Mouse (Mus musculus) B cell, adult 2 months (primary cell): ENCODE results near the gene Asl.

Experiments used
- DNase-seq, 2 experiments: peaks; one replicate each; pipeline ENCODE4 v3.0.0; 2022

Asl gene

DNA sequence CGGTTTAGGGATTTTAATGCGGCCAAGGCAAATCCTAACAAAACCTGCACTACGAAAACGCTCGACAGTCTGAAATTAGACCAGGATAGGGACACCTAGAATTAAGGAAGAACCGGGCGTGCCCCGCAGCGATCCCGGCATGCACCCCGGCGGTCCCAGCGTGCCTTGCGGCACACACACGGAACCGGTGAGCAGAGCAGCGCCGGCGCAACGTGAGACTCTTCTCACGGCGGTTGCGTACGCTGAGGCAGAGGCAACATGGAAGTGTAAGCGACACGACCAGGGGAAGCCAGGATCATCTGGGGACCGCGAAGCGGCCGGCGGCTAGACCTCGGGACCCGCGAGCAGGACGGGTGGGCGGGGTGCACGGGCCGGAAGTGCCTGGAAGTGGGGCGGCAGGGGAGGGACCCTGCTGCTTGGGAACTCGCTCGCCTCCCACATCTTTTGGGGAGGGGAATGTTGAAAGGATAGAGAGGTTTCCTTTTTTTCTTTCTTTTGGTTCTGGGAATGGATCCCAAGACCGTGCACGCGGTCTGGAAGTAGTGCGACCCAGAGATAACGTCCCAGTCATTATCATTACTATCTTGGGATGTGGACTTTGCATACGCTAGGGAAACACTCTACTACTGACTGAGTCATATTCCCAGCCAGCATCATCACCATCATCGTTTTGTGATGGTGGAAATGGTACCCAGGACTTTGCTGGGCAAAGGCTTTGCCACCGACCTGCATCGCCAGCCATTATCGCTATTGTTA is at the start of gene Asl, which contains the start of gene Crcp:
Gene Asl (minus strand): TSS at position 106 of the 756 bp plus-strand sequence.
Gene Crcp (plus strand): TSS at position 149 of the 756 bp plus-strand sequence.
- DNase-seq, result peak; percentile 89 to 91

GRCm38 (mm10) chr5:130078834-130079156 is 49.7 kb upstream of the Asl start:
- no peak for DNase-seq

- DNase-seq, result peak in 1 of 2 experiments; percentile 21
Observed at GRCm38 (mm10) chr5:130078096-130078833, 49.2 kb upstream of the Asl start.

GRCm38 (mm10) chr5:130076396-130076795 is 47.3 kb upstream of the Asl start:
- DNase-seq, result no peak

GRCm38 (mm10) chr5:130074491-130074890 is 45.4 kb upstream of the Asl start:
- no peak for DNase-seq

DNA sequence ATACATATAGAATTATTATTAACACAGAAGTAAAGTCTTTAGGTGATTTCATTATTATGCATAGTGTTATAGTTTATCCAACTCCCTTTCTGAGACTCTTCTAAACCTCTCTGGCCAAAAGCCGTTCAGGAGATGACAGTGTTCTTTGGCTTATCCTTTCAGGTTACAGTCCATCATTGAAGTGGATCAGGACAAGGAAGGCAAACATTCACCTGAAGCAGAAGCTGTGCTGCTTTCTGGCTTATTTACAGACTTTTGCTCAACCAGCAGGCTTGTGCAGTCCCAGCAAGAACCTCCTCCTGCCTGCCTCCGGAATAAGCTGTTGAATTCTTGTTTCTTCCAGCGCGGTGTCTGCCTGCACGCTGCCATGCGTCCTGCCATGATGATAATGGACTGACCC is 44.0 kb upstream of the Asl start, which contains the start of gene Tpst1:
Gene Tpst1 (plus strand): TSS at position 301 of the 400 bp plus-strand sequence.
- no peak for DNase-seq

- no peak for DNase-seq
Observed at GRCm38 (mm10) chr5:130067841-130068264, 38.8 kb upstream of the Asl start.

GRCm38 (mm10) chr5:130065579-130065978 is 36.5 kb upstream of the Asl start:
- peak in 1 of 2 experiments; percentile 42 for DNase-seq

DNA sequence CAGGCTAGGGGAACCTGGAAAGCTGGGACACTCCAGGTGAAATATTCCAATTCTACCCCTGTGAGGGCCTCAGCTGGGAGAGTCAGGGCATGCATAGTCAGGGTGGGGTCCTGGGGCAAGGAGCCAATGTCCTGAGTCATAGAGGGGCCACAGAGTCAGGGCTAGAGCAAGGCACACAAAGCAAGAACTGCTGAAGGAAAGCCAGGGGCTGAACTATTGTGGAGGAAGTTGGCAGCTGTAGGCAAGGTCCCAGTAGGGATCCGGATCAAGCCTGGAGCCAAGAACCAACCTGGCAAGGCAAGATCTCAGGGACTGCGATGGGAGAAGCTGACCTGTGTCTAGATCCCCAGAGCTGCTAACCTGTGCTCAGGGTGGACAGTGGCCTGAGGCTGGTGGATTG is 34.7 kb upstream of the Asl start:
- no peak for DNase-seq

GRCm38 (mm10) chr5:130062096-130062495 is 33.0 kb upstream of the Asl start:
- DNase-seq, result peak; percentile 37 to 46

DNA sequence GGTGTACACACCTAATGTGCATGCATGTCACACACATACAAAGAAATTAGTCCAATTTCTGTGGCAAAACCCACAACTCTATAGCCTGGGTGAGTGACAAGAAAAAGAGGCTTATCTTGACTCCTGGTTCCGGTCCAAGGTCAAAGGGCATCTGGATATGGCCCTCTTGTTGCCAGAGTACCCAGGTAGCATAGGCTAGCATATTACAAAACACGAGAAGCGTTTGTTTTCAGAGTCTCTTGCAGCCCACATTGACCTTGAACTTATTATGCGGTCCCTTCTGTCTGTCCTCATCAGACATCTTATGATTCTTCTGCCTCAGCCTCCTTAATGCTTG is 31.2 kb upstream of the Asl start:
- DNase-seq, result no peak

- DNase-seq, result no peak
Observed at GRCm38 (mm10) chr5:130059413-130060328, 30.6 kb upstream of the Asl start.

GRCm38 (mm10) chr5:130056303-130056702 is 27.3 kb upstream of the Asl start:
- DNase-seq, result no peak

- DNase-seq, result no peak
Observed at GRCm38 (mm10) chr5:130055688-130056087, 26.6 kb upstream of the Asl start.

DNA sequence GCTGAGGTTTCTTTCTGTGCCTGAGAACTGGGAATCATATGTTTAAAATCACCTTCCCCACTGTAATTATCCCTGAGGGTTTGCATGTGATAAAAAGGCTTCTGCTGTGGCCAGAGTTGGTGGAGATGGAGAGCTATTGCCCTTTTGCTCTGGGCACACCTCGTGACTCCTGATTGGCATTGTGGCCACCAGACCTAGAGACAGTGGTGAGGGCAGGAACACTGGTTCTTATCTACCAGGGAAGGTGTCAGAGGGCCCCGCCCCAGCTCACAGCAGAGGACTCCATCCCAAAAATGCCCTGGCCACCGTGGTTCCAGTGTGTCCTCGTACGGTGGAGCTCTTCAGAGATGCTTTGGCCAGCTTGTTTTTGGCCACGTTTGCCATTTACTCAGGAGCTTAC is 23.9 kb upstream of the Asl start:
- no peak for DNase-seq

DNA sequence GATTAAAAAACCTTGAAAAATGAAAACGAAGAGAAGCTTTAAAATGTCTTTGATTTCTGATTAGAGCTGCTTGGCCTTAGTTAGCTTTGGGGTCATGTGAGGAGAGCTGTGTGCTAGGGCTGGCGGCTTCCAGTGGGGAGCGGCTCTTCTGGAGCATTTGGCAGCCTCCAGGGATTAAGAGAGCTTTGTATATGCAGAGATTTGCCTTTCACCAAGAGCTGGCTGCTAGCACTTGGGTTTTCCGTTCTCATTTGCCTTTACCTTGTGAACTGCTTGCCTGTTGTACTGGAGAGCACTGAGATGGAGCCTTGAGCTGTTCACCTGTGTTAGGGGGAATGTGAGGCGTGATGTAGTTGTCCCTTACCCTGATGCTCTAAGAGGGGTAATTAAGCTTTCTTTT is 23.5 kb upstream of the Asl start:
- DNase-seq, result no peak

DNA sequence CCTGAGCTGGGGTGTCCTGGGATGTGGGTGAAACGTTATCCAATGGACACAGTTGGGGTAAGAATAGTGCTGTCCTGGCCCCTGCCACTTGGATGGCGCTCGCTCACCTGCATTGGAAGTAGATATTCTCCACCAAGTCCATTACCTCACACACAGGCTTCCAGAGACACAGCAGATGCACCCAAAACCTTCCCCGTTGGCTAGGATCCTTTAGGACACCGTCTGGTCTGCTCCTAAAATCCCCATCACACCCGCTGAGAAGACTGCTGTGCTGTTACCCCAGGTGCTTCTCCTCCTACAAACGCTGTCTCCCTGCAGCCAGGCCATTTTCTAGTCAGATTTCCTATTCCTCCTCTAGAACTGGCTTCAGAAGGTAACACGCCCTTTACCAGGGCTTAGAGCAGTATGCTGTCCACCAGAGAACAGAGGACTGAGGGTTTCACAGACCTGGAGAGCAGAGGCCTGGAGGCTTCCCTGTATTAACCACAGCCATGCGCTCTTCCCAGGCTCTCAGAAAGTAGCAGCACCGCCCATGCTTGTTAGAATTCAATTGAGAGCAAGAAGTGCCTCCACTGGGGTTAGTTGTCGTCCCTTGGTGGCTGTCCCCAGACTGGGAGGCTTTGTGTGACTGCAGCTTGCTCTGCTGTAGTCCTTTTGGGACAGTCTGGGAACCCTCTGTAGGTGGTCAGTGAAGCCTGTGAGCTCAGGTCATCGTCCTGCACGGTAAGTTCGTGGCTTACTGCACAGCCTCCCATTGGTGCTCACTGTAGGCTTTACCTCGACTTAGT is 22.2 kb upstream of the Asl start:
- no peak for DNase-seq

DNA sequence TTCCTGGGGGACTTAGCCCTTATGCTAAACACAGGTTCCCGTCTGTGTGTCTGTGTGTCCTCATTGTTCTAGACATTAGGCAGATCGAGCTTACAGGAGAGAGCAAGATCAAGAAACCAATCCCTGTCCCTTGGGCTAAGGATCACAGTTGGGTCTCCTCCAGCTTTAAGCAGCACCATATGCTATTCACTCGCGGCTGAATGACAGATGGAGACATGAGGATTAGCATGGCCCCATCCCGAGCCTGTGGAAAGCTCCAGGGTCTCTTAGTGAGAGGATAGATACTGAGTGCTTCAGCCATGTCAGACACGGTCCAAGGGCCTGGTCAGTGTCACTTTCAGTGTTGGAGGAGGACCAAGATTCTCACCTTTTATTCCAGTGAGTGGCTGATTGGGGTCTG is 21.4 kb upstream of the Asl start:
- no peak for DNase-seq

DNA sequence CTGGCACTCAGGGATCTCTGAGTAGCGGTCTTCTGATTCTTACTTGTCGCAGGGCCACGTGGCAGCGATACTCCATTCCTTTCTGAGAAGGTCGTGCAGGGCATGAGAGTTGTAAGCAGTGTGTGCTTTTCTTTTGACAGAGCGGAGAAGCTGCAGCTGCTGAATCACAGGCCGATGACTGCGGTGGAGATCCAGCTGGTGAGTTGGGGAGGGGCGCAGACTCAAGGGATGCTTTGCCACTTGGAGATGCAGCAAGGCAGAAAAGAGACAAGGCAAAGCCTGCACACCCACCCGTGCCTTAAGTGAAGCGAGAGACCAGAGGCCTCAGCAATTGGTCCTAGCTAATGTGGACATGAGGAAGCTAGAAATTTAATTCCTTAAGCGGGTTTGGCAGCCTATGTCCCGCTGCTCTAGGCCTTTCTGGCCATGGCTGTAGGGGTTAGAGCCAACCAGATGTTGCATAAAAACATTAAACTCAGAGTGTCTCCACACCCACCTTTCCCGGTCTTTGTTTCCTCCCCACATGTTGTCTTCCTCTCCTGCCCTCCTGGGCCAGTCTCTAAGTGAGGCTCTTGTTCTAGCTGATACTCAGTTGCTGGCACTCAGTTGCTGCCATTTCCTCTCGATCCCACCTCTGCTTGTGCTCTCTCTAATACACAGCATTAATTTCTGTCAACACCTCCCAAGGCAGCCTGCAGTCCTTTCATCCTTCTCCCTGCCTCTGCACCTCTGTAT is 19.9 kb upstream of the Asl start:
- no peak for DNase-seq

- peak; percentile 20 to 29 for DNase-seq
Observed at GRCm38 (mm10) chr5:130047013-130047412, 18.0 kb upstream of the Asl start.

DNA sequence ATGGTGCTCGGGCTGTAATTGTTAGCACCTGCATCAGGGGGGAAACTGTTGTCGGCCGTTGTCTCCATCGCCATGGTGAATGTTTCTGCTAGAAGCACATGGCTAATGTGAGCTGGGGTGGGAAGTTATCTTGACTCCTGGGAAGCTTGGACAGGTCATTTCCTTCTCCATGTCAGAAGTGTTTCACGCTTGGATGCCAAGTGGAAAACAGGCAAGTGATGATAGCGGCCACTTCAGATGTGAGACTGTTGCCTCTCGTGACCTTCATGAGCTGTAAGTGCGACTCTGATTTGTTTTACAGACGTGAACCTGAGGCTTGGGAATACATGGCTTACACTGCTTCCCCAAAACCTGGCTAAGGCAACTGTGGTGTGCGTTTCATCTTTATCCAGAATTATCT is 17.5 kb upstream of the Asl start:
- DNase-seq, result no peak

DNA sequence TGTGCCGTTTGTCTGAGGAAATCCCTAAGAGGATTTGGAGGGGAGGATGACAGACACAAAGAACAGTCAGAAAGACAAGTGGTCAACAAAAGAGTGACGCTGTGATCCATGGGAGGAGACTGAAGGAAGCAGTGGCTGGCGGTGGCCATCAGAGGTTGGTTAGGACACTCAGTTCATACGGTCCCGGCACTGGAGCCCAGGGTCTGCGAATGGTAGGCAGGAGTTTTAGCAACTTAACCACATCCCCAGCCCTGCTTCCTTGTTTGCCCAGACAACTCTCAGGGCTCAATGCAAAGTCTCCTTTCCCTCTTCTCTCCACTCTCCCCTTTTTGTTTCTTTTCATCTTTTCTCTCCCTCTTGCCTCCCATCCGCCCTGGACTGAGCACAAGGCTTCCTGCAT is 17.1 kb upstream of the Asl start:
- no peak for DNase-seq
